Mouse (Mus musculus) right cerebral cortex, adult 18-20 months (tissue): ENCODE measurements at regions not wholly inside any gene's neighbourhood (a gene's known extent, or its start where the extent isn't known, plus 50 kb on each side); places are given as distances from the start of the nearest gene placed in this dataset.

Source experiments
- DNase-seq: peaks from one replicate; pipeline ENCODE4 v3.0.0; 2022; ENCODE audit warnings: mixed read lengths

DNA sequence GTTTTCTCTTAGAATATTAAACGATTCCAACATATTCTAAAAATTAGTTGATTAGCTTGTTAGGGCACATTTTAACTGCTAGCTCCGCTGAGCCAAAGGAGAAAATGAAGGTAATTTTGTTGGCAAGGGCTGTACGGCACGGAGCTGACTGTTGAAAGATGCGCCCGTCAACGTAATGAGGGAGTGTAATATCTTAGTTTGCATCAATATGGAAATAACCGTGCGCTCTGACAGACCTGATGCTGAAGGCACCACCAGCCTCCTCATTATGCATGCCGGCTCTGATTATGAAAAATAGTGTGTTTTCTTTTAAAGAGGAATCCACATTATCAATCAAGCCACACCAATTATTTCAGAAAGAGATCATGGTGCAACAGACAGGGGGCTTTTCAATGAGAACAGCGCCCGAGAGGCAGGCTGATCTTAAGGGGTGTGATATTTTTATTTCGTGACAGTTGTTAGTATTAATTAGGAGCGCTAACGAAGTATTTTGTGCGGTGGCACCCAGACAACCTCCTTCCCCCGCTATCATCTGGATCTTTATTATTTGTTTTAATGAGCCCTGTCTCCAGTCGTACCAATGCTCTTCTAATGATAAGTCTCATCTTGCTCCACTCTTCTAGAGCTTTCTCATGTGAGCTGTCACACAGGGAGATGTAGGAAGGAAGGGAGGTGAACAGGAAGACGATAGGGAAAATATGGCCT is 99.9 kb upstream of the Ctbp2 start:
- no peak for DNase-seq

DNA sequence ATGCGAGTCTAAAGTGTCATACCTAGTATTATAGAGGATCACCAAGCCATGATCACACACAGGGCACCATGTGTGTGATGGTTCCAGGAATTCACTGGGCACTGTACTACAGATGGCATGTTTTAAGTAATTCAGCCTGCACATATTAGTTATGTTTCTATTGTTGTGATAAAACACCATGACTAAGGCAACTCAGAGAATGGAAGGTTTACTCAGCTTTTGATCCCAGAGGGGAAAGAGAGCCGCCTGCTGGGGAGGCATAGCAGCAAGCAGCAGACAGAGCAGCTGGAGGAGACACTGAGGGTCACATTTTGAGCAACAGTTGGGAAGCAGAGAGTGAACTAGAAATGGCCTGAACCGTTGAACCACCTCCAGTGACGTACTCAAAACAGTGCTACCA is 88.2 kb upstream of the Ctbp2 start:
- no peak for DNase-seq

DNA sequence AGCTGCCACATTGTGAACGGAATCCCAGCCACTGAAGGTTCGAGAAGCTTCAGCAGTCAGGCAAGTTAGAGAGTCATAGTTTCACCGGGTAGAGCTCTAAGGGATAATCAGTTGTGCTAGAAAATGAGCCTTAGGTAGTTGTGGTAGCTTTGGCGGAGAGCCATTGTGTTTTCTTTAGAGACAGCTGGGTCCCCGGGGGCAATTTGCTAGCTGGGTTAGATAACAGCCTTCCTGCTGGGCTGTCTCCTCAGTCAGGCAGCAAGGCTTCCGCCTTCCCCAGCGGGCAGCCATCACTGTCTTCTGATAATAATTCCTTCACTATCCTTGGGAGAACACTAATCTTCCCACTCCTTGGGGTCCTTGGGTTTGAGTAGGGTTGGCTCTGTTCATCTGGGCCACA is 81.5 kb upstream of the Ctbp2 start:
- DNase-seq = no peak

DNA sequence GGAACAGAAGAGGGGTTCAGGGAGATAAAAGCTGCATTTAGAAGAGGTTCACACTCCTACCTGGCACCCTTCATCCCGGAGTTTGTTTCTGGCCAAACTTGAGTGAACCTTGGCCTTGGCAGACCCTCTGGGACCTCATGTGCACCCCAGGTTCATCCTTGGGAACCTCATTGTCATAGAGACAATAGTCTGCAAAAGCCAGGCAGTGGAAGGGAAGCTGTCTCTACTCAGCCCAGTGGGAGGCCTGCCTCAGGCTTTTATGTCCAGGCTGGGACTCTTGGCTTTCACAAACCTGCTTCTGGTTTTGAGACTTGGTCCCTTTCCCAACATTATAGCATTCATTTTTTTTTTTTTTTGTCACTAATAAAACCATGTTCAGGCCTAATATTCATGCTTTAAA is 80.3 kb upstream of the Ctbp2 start:
- no peak for DNase-seq

DNA sequence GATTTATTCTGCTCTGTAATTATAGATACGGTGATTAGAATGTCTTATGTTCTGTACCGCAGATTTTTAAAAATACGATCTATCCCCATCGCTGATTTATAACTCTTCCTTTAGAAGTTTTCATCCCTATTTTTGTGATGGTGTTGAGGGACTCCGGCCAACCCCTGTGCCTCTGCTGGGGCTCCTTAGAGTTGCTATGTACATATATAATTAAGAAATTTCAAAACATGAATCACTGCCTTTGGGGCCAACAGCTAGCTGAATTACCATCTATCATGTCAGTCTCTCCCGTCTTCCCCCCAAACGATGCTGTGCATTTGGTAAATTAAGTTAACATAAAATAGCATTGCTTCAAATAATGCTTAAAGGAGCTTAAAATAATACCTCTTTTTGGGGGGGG is 79.8 kb upstream of the Ctbp2 start:
- no peak for DNase-seq

DNA sequence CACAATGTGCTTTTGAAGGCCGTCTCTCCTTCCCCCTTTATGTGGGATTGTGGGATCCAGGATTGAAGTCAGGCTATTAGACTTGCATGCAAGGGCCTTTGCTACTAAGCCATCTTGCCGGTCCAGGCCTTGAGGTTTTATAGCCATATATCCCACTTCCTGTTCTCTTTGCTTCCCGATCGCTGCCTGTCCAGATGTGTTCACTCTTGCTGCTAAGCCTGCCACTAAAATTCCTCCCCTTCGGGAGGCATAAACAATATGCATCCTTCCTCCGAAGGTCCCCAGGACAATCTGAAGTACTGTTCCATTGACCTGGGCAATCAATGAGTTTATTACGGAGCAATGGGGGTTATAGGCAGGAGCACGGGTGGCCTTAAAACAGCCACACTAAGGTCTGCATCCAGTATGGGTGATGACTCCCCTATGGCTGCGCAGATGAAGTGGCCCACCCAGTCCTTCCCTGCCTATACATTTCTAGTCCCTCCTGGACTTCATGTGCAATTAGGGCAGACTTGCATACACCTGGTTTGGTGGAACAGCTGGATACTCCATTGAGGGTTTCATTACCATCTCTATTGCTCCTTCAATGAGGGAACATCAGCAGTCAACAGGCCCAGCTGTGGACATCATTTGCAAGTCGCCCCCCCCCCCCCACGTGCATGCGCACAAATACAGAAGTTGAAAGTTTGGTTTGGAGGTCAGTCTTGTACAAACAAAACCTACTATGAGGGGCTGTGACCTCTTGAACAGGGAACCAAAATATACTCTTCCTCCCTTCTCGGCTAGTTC is 78.1 kb upstream of the Ctbp2 start:
- no peak for DNase-seq

DNA sequence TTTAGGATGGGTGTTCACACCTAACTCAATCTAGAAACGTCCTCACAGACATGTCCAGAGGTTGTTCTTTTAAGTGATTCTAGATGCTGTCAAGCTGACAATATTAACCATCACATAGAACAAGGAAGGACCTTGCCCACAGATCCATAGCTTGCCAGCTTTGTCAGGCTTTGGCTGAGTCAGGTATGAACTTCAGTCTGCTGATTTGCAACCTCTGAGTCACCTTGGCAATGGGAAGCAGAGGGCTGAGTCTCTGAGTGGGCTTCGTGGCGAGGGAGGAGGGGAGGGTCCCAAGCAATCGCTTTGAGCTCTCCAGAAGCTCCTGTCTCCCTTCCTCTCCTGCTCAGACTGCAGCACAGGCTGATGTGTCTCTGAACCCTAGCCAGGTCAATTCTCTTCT is 74.9 kb upstream of the Ctbp2 start:
- no peak for DNase-seq

DNA sequence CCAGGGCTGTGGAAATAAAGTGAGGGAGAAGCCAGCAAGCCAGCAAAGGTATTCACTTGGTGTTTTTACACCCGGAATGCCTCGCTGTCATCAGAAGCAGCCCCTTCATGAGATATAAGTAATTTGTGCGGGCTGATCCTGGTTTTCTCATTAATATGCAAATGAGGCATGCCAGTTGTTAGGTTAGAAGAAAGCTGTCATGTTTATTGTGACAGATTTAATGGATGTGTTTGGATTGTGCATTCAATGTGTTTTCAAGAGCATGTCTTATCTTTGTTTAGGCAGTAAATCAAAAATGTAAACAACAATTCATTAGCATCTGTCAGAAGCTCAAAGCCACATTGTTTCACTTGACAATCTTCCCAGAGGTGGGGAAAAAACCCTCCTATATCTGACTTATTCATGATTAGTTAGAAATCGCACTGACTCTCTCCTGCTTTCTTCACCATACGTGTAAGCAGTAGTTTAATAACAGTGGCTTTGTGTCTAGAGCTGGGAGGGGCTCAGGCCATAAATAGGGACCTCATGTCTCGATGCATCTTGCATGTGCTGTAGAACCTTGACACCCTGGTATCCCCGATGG is 65.8 kb upstream of the Ctbp2 start:
- no peak for DNase-seq

DNA sequence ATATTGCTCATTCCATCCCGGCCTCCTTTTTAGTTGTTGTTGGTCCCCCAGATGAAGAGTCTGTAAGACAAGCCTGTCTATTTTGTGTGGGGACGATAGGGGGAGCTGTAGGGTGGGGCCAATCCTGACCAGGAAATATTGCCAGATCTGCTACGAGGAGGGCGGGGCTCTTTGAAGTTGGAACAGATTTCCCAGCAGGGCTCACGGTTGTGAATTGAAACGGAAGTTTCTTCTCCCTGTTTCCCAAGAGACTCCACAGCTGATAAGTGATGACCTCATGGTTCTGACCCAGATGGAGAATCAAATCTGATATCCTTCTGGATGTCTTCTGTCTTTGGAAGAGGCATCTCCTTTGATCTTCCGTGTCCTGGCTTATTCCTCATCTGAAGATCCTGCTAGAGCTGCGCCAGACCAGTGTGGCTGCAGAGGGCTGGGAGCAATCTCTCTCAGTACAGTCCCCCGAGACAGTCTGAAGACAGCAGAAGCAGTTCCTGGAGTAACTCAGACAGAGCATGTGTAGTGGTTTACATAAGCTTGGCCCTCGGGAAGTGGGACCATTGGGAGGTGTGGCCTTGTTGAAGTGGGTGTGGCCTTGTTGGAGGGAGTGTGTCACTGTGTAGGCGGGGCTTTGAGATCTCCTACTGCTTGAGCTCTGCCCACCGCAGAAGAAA is 61.9 kb upstream of the Ctbp2 start:
- DNase-seq = peak; percentile 7

DNA sequence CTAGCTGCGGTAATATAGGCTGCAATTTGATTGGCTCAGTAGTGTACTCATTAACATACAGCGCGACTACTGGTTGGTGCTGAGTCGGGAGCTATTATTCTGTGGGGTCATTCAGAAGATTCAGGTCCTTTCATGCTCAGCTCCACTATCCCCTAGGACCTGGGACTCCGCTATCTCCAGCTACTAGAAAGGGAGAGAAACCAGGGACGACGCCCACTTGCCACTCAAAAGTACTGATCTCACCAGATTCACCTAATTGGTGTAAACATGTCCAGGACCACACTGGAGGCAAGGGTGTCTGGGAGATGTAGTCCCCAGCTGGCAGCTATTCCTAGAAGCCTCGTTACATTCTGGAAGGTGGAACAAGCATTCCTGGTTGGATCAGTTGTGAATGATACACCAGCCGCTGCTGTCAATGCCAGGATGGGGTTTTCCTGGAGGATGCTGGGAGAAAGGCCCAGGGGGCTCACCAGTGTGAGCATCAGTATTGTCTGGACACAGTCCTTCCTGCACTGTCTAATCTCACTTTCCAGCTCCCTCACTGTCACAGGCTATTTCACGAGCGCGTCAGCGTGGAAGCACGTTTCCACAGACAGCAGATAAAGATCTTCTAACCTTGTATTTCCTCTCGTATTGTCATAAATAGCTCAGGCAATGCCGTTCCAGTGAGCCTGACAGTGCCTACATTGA is 60.9 kb upstream of the Ctbp2 start:
- no peak for DNase-seq

DNA sequence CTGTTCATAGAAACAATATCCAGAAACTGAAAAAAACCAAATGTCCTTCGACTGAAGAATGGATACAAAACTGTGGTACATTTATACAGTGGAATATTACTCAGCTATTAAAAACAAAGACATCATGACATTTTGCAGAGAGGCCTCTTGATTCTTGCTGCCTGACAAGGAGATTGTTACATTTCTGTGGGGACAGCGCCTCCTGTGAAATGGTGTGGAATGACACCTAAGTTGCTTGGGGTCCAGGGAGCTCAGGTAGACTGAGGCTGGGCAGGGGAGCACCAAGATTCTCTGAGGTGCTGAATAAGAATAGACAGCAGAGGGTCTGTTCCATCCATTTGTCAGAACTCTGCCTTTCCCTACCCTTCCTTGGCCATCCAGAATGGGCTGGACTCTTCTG is 57.2 kb upstream of the Ctbp2 start:
- DNase-seq = no peak

DNA sequence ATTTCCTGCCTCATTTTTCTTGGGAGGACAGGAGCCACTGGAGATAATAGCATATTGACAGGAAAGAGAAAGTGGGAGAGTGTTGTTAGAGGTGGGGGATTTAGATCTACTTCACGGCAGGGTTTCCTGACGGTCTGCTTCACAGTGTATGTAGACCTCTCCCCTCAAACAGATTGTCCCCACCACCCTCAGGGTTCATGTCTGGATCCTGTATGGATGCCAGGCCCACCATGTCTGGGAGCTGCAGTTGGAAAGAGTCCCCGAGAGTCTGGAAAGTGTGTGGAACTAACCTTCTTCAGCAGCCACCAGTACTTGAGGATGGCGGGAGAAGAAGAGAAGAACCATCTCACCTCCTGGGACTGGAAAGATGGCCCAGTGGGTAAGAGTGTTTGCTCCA is 53.0 kb upstream of the Ctbp2 start:
- DNase-seq = no peak

DNA sequence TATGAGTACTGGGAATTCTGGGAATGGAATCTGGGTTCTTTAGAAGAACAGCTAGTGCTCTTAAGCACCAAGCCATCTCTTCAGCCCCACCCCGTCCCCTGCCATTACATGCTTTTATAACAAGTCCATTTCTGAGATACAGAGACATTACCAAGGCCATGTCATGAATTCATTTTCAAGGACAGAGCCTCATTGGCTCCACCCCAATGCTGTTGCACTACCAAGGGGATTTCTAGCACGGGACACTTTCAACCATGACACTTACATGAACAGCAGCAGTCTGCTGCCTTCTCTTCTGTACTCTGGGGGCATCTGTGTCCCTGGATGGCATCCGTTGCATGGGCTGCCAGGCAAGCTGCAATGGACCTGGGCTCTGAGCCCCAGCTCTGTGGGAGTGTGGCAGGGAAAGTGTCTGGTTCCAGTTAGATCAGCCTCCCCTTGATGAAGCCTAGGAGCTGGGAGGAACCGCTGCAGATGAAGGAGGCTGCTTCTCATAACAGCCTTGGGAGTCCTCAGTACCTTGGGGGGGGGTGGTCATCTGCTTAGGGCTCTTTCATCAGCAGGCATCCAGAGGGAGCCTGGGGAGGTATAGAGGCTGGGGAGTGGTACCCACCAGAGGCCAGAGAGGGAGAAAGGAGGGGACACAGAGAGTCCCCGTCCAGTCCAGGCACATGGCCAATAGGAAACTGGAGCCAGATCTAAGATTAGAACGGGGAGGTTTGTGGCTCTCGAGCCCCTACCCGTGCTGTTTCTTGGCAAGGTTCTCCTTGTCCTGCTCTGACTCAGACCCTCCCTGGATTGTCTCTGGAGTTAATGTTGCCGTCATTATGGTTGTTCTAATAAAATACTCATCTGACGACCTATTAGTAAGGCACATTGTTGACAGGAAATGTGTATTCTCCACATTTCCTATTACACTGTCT is 52.4 kb upstream of the Ctbp2 start:
- no peak for DNase-seq
